ENCODE assay signal across 8 mouse cellular contexts in genomic region chr17:5977056-5977920, GRCm38 (mm10). TPM values are rescaled to one million over a fixed set of nuclear protein-coding genes. Genes with fewer than 3 reads are reported as not detected.
DNase-seq lines count a peak whose midpoint lies in the region; ATAC-seq and TF ChIP-seq lines count a peak whose summit lies in the region.

No protein-coding gene starts in this region.

- 56% methylated on average over 16 of the region's 16 CpGs for WGBS in hindbrain, postnatal 0 days
- 56% methylated on average over 16 of the region's 16 CpGs for WGBS in hindbrain, embryonic 14.5 days

- no peak overlapping the region for H3K9ac ChIP-seq in hindbrain, postnatal 0 days (replicated peaks; ENCODE audit: low read length)
- H3K9ac ChIP-seq in hindbrain, embryonic 14.5 days, result no peak overlapping the region
- peak overlapping the region; percentile 16 for H3K9ac ChIP-seq in ES-Bruce4 (ENCODE audit: low read depth, poor library complexity, severe bottlenecking)

- no peak for TF ChIP-seq CTCF in hindbrain, postnatal 0 days (IDR thresholded peaks at IDR 0.05; ENCODE audit: low read depth)
- TF ChIP-seq CTCF in ES-Bruce4 (IDR thresholded peaks at IDR 0.05; ENCODE audit: low read depth, low read length), result no peak

- 0 out of 2 replicates have a peak, but pooled peaks have one; percentile 30 for ATAC-seq in hindbrain, postnatal 0 days
- ATAC-seq in hindbrain, embryonic 14.5 days (ENCODE audit: low FRiP score), result no peak

- peaks cover 16% of the 10 kb centered on the region; the same call in 1 of the 2 replicates for H3K4me1 ChIP-seq in hindbrain, postnatal 0 days (ENCODE audit: insufficient read depth, low read length)
- peaks cover 17% of the 10 kb centered on the region; the same call in 1 of the 2 replicates for H3K4me1 ChIP-seq in hindbrain, embryonic 14.5 days (replicated peaks; ENCODE audit: control insufficient read depth, insufficient read depth, low read length)
- H3K4me1 ChIP-seq in ES-Bruce4 (ENCODE audit: control insufficient read depth, insufficient read depth, low read length), result peaks cover 9% of the 10 kb centered on the region

- no peak for TF ChIP-seq EP300 in ES-Bruce4 (IDR thresholded peaks at IDR 0.05; ENCODE audit: insufficient read depth, low read depth, low read length)

- peak overlapping the region; percentile 40 for H3K4me2 ChIP-seq in hindbrain, postnatal 0 days (ENCODE audit: low read depth, low read length)
- no peak overlapping the region for H3K4me2 ChIP-seq in hindbrain, embryonic 14.5 days (replicated peaks)

- no peak overlapping the region for H3K27ac ChIP-seq in hindbrain, postnatal 0 days
- no peak overlapping the region for H3K27ac ChIP-seq in hindbrain, embryonic 14.5 days
- peak overlapping the region; percentile 90 for H3K27ac ChIP-seq in ES-Bruce4 (ENCODE audit: insufficient read depth, low read length)

- no peak for TF ChIP-seq POLR2A in ES-Bruce4 (IDR thresholded peaks at IDR 0.05; ENCODE audit: insufficient read depth, low read length)

- no peak overlapping the region for H3K4me3 ChIP-seq in hindbrain, postnatal 0 days (ENCODE audit: low read length)
- no peak overlapping the region for H3K4me3 ChIP-seq in hindbrain, embryonic 14.5 days (replicated peaks; ENCODE audit: low read length)
- H3K4me3 ChIP-seq in ES-Bruce4 (ENCODE audit: low read depth, low read length), result 0 out of 2 replicates have a peak overlapping the region, but pooled peaks have one; percentile 0

- no peaks in the 10 kb centered on the region for H3K27me3 ChIP-seq in hindbrain, postnatal 0 days (ENCODE audit: insufficient read depth, low read length)
- H3K27me3 ChIP-seq in hindbrain, embryonic 14.5 days (ENCODE audit: control insufficient read depth, insufficient read depth, low read length), result no peaks in the 10 kb centered on the region
- H3K27me3 ChIP-seq in ES-Bruce4 (ENCODE audit: control insufficient read depth, insufficient read depth, low read length, poor library complexity, severe bottlenecking), result no peaks in the 10 kb centered on the region

- no peaks in the 10 kb centered on the region for H3K36me3 ChIP-seq in hindbrain, postnatal 0 days (ENCODE audit: insufficient read depth, low read length)
- H3K36me3 ChIP-seq in hindbrain, embryonic 14.5 days (replicated peaks; ENCODE audit: control insufficient read depth, insufficient read depth), result no peaks in the 10 kb centered on the region
- no peaks in the 10 kb centered on the region for H3K36me3 ChIP-seq in ES-Bruce4 (ENCODE audit: control insufficient read depth, insufficient read depth, low read length, poor library complexity, severe bottlenecking)

- H3K9me3 ChIP-seq in hindbrain, postnatal 0 days (ENCODE audit: low read length), result no peaks in the 10 kb centered on the region
- H3K9me3 ChIP-seq in hindbrain, embryonic 14.5 days (ENCODE audit: control insufficient read depth, low read length), result no peaks in the 10 kb centered on the region
- no peaks in the 10 kb centered on the region for H3K9me3 ChIP-seq in ES-Bruce4 (replicated peaks; ENCODE audit: control insufficient read depth, insufficient read depth, low read length, poor library complexity, severe bottlenecking)

- peak; percentile 37 for DNase-seq in hindbrain, postnatal 0 days (ENCODE audit: low spot score)
- no peak for DNase-seq in hindbrain, embryonic 14.5 days (ENCODE audit: low spot score)
- peak; percentile 29 for DNase-seq in gastrocnemius, postnatal 10 days
- DNase-seq in kidney, postnatal 4 days, result peak; percentile 20 to 49
- peak; percentile 60 for DNase-seq in skeletal muscle tissue, adult 2 months (ENCODE audit: low read depth, low spot score)
- DNase-seq in left cerebral cortex, adult 8-10 months (ENCODE audit: low spot score in 2 of 2), result no peak
- no peak for DNase-seq in thymus, postnatal 4 days

RNA-seq across cellular contexts. Expression of gene Synj2, which starts 36.2 kb away (rescaled TPM):
- 4.8 and 6.9 TPM in 2 replicates for total RNA-seq in hindbrain, postnatal 0 days (2014; rRNA removed)
- polyA plus RNA-seq in hindbrain, postnatal 0 days (2015; fragmentation: Nextera tagmentation; extraction: Ambion mirVana), result 2.1 and 2.9 TPM in 2 replicates
- 1.3 and 1.9 TPM in 2 replicates for polyA plus RNA-seq in hindbrain, embryonic 14.5 days (2014; fragmentation: Nextera tagmentation; extraction: Ambion mirVana)
- 7.6 and 11.3 TPM in 2 replicates for polyA plus RNA-seq in ES-Bruce4 (2011; ENCODE audit: insufficient read depth, insufficient read length, low read depth, missing spikeins)
- 10 to 100 TPM; 30.0 to 31.4 TPM for total RNA-seq in gastrocnemius, postnatal 10 days (2021)
- 10 to 100 TPM; 71.7 to 93.5 (median 80.3) TPM for total RNA-seq in left cerebral cortex, adult 8-10 months (2022)

Comparison
In these comparisons a context has a peak if more than half of its experiments do, and no peak if none do; other contexts are left out.
1. DNase-seq: peak in hindbrain, postnatal 0 days (single experiment), gastrocnemius, postnatal 10 days (single experiment), kidney, postnatal 4 days (2 of 2) and skeletal muscle tissue, adult 2 months (single experiment); none in hindbrain, embryonic 14.5 days (single experiment), left cerebral cortex, adult 8-10 months (0 of 2) and thymus, postnatal 4 days (single experiment).